Mouse (Mus musculus) heart, adult 9 months (tissue): ENCODE results near the gene Pak4.

Experiments
- DNase-seq, 2 experiments: peaks; one replicate each; pipeline ENCODE4 v3.0.0; 2022; ENCODE audit warnings: low spot score in 2 of 2

The Pak4 gene

GRCm38 (mm10) chr7:28587644-28588043 is 10.3 kb downstream of the Pak4 start:
- no peak for DNase-seq

- peak in 1 of 2 experiments; percentile 29 for DNase-seq
Observed at GRCm38 (mm10) chr7:28586663-28587411, 11.1 kb downstream of the Pak4 start.

GRCm38 (mm10) chr7:28585001-28585400 is 13.0 kb downstream of the Pak4 start:
- no peak for DNase-seq

GRCm38 (mm10) chr7:28584468-28584867 is 13.5 kb downstream of the Pak4 start:
- no peak for DNase-seq

GRCm38 (mm10) chr7:28583570-28584344 is 14.2 kb downstream of the Pak4 start:
- DNase-seq = no peak

- DNase-seq = no peak
Observed at GRCm38 (mm10) chr7:28582841-28583240, 15.1 kb downstream of the Pak4 start.

- DNase-seq = no peak
Observed at GRCm38 (mm10) chr7:28581721-28582120, 16.3 kb downstream of the Pak4 start.

GRCm38 (mm10) chr7:28579826-28580225 is 18.2 kb downstream of the Pak4 start:
- no peak for DNase-seq

GRCm38 (mm10) chr7:28578543-28579053 is 19.4 kb downstream of the Pak4 start:
- DNase-seq = no peak

GRCm38 (mm10) chr7:28577826-28578542 is 20.0 kb downstream of the Pak4 start:
- peak in 1 of 2 experiments; percentile 15 for DNase-seq

- peak; percentile 55 to 71 for DNase-seq
Observed at GRCm38 (mm10) chr7:28576271-28576914, 21.6 kb downstream of the Pak4 start.

- DNase-seq = no peak
Observed at GRCm38 (mm10) chr7:28575597-28575996, 22.4 kb downstream of the Pak4 start.

- no peak for DNase-seq
Observed at GRCm38 (mm10) chr7:28573236-28573635, 24.7 kb downstream of the Pak4 start.

GRCm38 (mm10) chr7:28572689-28573088 is 25.3 kb downstream of the Pak4 start:
- DNase-seq = no peak

GRCm38 (mm10) chr7:28570982-28571682 is 26.9 kb downstream of the Pak4 start:
- DNase-seq = peak in 1 of 2 experiments; percentile 23

- peak in 1 of 2 experiments; percentile 29 for DNase-seq
Observed at GRCm38 (mm10) chr7:28570291-28570981, 27.5 kb downstream of the Pak4 start.

GRCm38 (mm10) chr7:28568253-28568652 is 29.7 kb downstream of the Pak4 start:
- DNase-seq = peak in 1 of 2 experiments; percentile 64

GRCm38 (mm10) chr7:28567539-28567938 is 30.4 kb downstream of the Pak4 start:
- no peak for DNase-seq

GRCm38 (mm10) chr7:28565407-28565806 is 32.6 kb downstream of the Pak4 start:
- no peak for DNase-seq

- no peak for DNase-seq
Observed at GRCm38 (mm10) chr7:28562951-28563350, 35.0 kb downstream of the Pak4 start.
